Mouse (Mus musculus): ENCODE results near the gene Snta1. TPM values are rescaled to one million over a fixed set of nuclear protein-coding genes. Genes with fewer than 3 reads are reported as not detected.

Gene Snta1
- total RNA-seq, 2 experiments from 2014 or later, result 46.2 to 46.9 TPM

- Histone ChIP-seq H3K4me3 (no peak overlapping the region), H3K27ac (no peak overlapping the region)
- peak; percentile 61 to 89 for DNase-seq (ENCODE audit: low spot score in 2 of 2)
- peak; percentile 92 for TF ChIP-seq CTCF (conservative IDR thresholded peaks at IDR 0.05)
These were observed 9.2 kb upstream of the Snta1 start for GRCm38 (mm10) chr2:154417107-154417506.

GRCm38 (mm10) chr2:154412018-154412666, 4.2 kb upstream of the Snta1 start:
- peak; percentile 87 for TF ChIP-seq CTCF (conservative IDR thresholded peaks at IDR 0.05)
- no peak overlapping the region for H3K4me3 ChIP-seq
- peak in 1 of 2 experiments; percentile 72 for DNase-seq (ENCODE audit: low spot score in 2 of 2)
- H3K27ac ChIP-seq, result no peak overlapping the region

DNA sequence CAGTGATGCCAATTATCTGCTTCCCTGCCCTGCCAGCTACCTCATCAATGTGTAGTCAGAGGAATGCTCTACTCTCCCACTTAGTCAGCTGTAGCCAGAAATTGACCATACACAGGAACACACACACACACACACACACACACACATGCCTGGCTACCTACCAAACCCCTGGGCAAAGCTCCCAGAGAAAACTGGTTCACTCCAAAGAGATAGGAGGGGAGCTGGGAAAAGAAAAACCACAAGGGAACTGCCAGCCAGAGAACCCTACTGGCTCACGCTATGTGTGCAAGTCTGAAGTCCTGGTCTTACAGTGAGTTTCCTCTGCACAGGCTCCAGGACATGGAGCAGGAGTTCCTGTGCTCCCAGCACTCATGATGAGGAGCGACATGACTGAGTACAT, 2.5 kb upstream of the Snta1 start:
- TF ChIP-seq CTCF (conservative IDR thresholded peaks at IDR 0.05), result peak; percentile 28; the same call in 1 of the 2 replicates
- peak in 1 of 2 experiments; percentile 46 for DNase-seq (ENCODE audit: low spot score in 2 of 2)
- Histone ChIP-seq H3K27ac (peak overlapping the region; percentile 24; the same call in 1 of the 2 replicates), H3K4me3 (no peak overlapping the region)

DNA sequence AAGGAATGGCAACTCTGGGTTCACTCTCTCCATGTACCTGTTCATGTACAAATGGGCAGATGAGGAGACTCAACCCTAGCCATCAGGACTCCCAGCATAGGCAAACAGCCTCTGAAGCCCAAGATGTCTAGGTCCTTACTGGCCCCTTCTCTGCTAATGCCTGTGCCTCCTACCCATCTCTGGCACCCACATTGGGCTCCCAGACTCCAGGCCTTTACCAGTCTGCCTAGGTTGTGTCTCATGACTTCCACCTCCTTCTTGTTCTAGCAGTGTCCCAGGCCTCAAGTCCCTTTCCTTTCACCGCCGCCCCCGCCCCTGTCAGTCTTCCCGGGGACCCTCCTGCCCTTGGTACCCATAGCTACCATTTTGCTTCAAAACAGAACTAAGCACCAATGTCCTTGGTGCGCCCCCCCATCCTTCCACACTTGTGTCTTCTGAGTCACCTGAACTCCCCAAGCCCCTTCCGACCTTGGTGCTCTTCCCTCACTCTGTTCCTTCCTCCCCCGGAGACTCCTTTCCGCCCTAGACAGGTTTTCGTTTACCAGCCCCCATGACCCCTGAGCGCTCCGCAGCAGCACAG, 746 bp downstream of the Snta1 start:
- TF ChIP-seq CTCF (conservative IDR thresholded peaks at IDR 0.05), result no peak
- DNase-seq (ENCODE audit: low spot score in 2 of 2), result no peak
- Histone ChIP-seq H3K27ac (peak overlapping the region; percentile 94), H3K4me3 (peak overlapping the region; percentile 72)

- H3K4me3 ChIP-seq, result peak overlapping the region; percentile 16
- TF ChIP-seq CTCF (conservative IDR thresholded peaks at IDR 0.05), result no peak
- no peak for DNase-seq (ENCODE audit: low spot score in 2 of 2)
- peak overlapping the region; percentile 94 for H3K27ac ChIP-seq
These were observed 2.4 kb downstream of the Snta1 start for GRCm38 (mm10) chr2:154405447-154405994.

DNA sequence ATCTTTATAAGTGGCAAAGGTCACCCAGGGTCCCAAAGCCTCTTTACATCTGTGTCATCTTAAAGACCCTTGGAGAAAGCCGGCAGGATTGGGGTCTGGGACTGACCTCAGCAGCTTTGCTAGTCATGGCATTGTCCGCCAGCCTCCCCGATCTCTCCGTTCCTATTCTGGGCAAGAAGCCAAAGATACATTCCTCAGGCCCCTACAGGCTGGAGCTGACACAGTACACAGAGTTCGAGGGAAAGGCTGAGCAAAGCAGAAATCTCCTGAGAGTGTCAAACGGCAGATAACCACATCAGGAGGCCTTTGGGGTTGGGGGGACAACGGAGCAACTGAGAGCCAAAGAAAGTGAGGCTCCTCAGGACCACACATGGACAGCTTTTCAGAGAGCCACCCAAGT, 5.1 kb downstream of the Snta1 start:
- H3K27ac ChIP-seq, result peak overlapping the region; percentile 57

DNA sequence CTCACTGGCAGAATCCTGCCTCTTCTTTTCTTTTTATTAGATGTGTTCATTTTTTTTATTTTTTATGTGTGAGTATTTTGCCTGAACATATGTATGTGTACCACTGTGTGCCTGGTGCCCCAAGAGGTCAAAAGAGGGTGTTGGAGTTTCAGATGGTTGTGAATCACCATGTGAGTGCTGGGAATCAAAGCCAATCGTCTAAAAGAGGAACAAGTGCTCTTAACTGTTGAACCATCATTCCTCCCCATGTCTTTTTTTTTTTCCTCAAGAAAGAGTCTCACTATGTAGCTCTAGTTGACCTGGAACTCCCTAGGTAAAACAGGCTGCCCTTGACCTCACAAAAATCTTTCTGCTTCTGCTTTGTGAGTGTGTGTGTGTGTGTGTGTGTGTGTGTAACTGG, 5.9 kb downstream of the Snta1 start:
- no peak for TF ChIP-seq CTCF (conservative IDR thresholded peaks at IDR 0.05)
- DNase-seq (ENCODE audit: low spot score in 2 of 2), result no peak

More for the DNA sequence above, 5.1 kb downstream of the Snta1 start:
- DNase-seq (ENCODE audit: low spot score in 2 of 2), result no peak
- 0 out of 2 replicates have a peak, but pooled peaks have one; percentile 25 for TF ChIP-seq CTCF (conservative IDR thresholded peaks at IDR 0.05)
- H3K4me3 ChIP-seq, result no peak overlapping the region

DNA sequence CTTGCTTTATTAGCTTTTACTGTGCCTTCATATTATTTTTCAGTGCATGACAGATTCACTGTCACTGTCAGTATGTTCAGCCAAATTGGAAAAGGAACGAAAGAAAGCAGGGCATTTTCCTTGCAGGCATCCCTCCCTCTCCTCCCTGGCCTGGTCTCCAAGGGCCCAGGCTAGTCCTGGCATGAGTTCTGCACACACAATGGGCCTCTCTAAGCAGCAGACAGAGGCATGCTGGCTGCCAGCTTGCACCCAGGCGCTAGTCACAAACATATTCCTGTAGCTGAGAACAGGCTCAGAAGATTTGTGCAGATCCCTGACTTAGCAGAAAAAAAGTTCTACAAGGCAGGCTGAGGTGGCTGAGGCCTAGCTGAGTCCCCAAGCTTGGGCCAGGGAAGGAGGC, 8.6 kb downstream of the Snta1 start:
- TF ChIP-seq CTCF (conservative IDR thresholded peaks at IDR 0.05), result no peak
- Histone ChIP-seq H3K27ac (peak overlapping the region; percentile 77), H3K4me3 (no peak overlapping the region)
- DNase-seq (ENCODE audit: low spot score in 2 of 2), result peak in 1 of 2 experiments; percentile 72

More for the DNA sequence above, 5.9 kb downstream of the Snta1 start:
- no peak overlapping the region for H3K27ac ChIP-seq
- no peak overlapping the region for H3K4me3 ChIP-seq

DNA sequence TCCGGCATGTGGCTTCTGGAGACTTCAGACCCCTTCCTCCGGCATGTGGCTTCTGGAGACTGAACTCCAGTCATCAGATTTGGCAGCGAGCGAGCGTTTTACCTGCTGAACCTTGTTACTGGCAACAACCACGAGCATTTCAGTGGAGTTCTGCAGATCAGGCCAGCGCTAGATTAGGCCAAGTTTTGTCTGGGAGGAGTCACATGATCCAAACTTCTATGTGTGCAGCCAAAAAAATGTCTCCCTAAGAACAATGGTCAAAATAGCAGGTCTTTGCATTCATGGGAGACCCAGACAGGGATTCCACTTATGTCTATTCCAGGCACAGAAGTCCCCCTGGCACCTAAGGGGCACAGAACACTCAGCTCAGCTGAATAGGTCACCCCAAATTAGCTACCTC, 9.6 kb downstream of the Snta1 start:
- no peak for TF ChIP-seq CTCF (conservative IDR thresholded peaks at IDR 0.05)

DNA sequence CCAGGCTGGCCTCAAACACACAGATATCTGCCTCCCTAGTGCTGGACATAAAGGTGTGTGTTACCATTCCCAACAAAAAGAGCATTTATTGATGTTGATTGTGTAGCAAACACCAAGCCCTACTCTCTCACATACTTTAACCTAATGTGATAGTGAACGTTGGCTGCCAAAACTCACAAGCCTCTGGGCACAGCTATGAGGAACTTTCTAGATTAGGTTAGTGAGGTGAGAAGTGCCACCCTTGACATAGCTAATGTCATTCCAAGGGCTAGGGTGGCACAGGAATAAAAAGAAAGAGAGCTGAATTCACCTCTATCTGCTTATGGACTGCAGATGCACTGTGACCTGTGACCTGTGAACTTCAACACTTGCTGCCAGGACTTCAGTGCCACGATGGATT, 11.4 kb downstream of the Snta1 start:
- H3K4me3 ChIP-seq, result no peak overlapping the region
- no peak overlapping the region for H3K27ac ChIP-seq
- DNase-seq (ENCODE audit: low spot score in 2 of 2), result no peak
- no peak for TF ChIP-seq CTCF (conservative IDR thresholded peaks at IDR 0.05)

More for the DNA sequence above, 9.6 kb downstream of the Snta1 start:
- no peak overlapping the region for H3K4me3 ChIP-seq
- peak overlapping the region; percentile 62 for H3K27ac ChIP-seq
- DNase-seq (ENCODE audit: low spot score in 2 of 2), result no peak

DNA sequence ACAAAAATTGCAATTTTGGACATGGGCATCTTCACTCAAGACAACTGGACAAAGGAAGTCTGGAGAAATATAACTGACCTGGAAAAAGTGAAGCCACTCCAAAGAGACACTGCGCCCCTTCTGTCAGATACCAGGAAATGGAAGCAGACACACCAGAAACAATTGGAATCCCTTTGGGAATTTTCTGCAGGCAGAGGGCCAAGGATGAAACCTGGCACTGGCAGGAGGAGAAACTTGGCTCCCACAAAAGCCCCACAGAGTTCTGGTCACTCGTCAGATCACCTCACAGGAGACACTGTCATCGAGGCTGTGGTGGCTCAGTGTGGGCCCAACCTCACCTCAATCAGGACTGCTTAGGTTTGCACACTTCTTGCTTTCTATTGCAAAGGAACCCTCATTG, 13.3 kb downstream of the Snta1 start:
- H3K4me3 ChIP-seq, result no peak overlapping the region
- no peak overlapping the region for H3K27ac ChIP-seq
- TF ChIP-seq CTCF (conservative IDR thresholded peaks at IDR 0.05), result no peak
- no peak for DNase-seq (ENCODE audit: low spot score in 2 of 2)

DNA sequence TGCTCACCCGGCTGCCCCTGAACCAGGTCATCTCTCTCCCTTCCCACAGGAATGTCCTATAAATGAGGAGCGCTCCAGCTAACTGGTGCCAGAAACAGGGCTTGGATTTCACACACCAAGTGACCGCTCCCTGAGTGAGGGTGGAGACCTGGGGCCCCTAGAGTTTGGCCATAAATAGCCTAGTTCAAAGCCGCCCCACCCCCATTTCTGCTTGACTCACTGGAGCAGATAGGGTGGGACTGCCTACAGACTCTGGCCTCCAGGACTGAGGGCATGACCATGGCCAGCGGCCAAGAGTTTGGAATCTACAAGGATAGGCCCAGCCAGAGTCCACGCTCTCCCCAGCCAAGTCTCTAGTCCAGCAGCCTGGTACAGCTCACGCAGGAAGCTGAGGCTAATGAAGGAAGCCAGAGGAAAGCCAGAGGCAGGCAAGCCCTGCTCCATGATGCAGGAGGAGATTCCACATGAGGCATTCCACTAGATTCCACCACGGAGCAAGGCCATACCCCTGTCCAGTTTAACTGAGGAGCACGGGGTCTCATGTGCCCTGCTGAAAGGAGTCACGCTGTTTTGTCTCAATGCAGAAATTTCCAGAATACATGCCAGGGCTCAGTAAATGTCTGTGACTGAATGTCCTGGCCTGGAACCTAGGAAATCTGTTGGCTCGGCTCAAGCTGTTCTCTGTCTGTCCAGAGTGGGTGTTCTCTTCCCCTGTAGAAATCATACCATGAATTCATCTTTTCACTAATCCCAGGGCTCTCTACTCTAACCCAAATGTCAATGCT, 17.5 kb downstream of the Snta1 start:
- TF ChIP-seq CTCF (conservative IDR thresholded peaks at IDR 0.05), result no peak
- Histone ChIP-seq H3K27ac (peak overlapping the region; percentile 83), H3K4me3 (no peak overlapping the region)
- DNase-seq (ENCODE audit: low spot score in 2 of 2), result peak in 1 of 2 experiments; percentile 54

DNA sequence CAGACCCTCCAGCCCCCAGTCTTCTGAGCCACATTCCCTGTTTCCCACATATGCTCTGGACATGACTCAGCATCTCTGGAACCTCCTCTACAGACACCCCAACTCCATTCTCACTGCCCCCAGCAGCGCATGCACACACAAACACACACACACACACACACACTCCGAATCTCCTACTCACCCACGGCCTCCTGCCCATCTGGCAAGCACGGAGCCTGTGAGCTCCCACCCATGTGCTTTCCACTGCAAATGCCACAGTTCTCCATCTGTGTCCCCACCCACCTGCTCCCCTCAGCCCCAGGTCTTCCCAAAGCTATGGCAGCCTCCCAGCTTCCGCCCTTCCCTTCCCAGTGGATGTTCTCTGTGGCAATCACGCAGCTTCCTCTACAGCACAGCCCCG, 28.8 kb downstream of the Snta1 start:
- TF ChIP-seq CTCF (conservative IDR thresholded peaks at IDR 0.05), result no peak
- H3K4me3 ChIP-seq, result no peak overlapping the region
- H3K27ac ChIP-seq, result peak overlapping the region; percentile 90
- DNase-seq (ENCODE audit: low spot score in 2 of 2), result peak; percentile 93 to 96

Data from layer of hippocampus, adult 2 months (tissue).